Mouse (Mus musculus) bone marrow, adult 2 months (tissue): ENCODE data around the gene Man1c1. TPM values are rescaled to one million over a fixed set of nuclear protein-coding genes. Genes with fewer than 3 reads are reported as not detected.
A peak's percentile ranks its signal among the peaks of the same experiment; 100 is the strongest.

Source experiments
- H3K27ac ChIP-seq: fragments of 200-500 bp; 2 replicates; pipeline ENCODE4 v1.5.1; 2012; ENCODE audit warnings: low read depth, mild to moderate bottlenecking, control low read depth, inconsistent platforms, low read length; ENCODE audit not compliant: control insufficient read depth, poor library complexity, insufficient read depth
- H3K4me1 ChIP-seq: fragments of 200-500 bp; 2 replicates; pipeline ENCODE4 v1.6.1; 2011; ENCODE audit warnings: low read length; ENCODE audit not compliant: control insufficient read depth, insufficient read depth
- H3K4me3 ChIP-seq: fragments of 200-500 bp; replicated peaks from 2 replicates; pipeline ENCODE3; 2011; ENCODE audit warnings: mild to moderate bottlenecking, low read depth, low read length, control low read depth; ENCODE audit not compliant: control insufficient read depth
- CTCF ChIP-seq: fragments of 200-500 bp; IDR thresholded peaks from 2 replicates; pipeline ENCODE4 v1.5.1; 2011; ENCODE audit warnings: low read length, control low read depth; ENCODE audit not compliant: control insufficient read depth, insufficient read depth
- POLR2A ChIP-seq: fragments of 200-500 bp; IDR thresholded peaks from 2 replicates; pipeline ENCODE4 v1.6.1; 2011; ENCODE audit warnings: low read depth, mild to moderate bottlenecking, control low read depth, low read length, borderline replicate concordance; ENCODE audit not compliant: control insufficient read depth
- WGBS: fragments of 180-500 bp; shearing (Covaris S2); methylation state at CpG from one replicate; pipeline ENCODE4 v1.1.7; 2018; 5-methylcytosine and 5-hydroxymethylcytosine counted together
- polyA plus RNA-seq: library from polyadenylated mRNA; stranded (reverse); fragments of >200 nt; gene quantifications from 2 replicates; pipeline ENCODE4 v1.2.4, GENCODE M21; 2011; ENCODE audit warnings: low replicate concordance; ENCODE audit not compliant: missing spikeins, insufficient read depth, insufficient read length

The Man1c1 gene
- polyA plus RNA-seq, 1 experiment, result 7.3 TPM

- Histone ChIP-seq H3K4me1 (peaks cover 2% of the 10 kb centered on the region), H3K4me3 (peak within 1 kb of the TSS; percentile 90), H3K27ac (peak within 1 kb of the TSS; percentile 91)
- peak; percentile 38; the same call in 1 of the 2 replicates for TF ChIP-seq POLR2A
- TF ChIP-seq CTCF, result no peak
- under 1% methylated on average over 71 of the region's 71 CpGs for WGBS
Observed at GRCm38 (mm10) chr4:134534932-134535786, 168.9 kb downstream of the Man1c1 start, which contains the start of gene Mtfr1l. TSS of gene Mtfr1l (minus strand) at chr4:134535387.

- WGBS, result under 1% methylated on average over 57 of the region's 57 CpGs
- H3K27ac ChIP-seq, result peak overlapping the region; percentile 91
- TF ChIP-seq CTCF (no peak), POLR2A (peak; percentile 40; the same call in 1 of the 2 replicates)
- peak overlapping the region; percentile 83 for H3K4me3 ChIP-seq
- H3K4me1 ChIP-seq, result peaks cover 2% of the 10 kb centered on the region
Observed at GRCm38 (mm10) chr4:134534124-134534886, 169.8 kb downstream of the Man1c1 start.

- 86% methylated on average over 4 of the region's 4 CpGs for WGBS
- Histone ChIP-seq H3K4me3 (no peak overlapping the region), H3K27ac (no peak overlapping the region), H3K4me1 (peaks cover 2% of the 10 kb centered on the region)
- TF ChIP-seq CTCF (no peak), POLR2A (no peak)
Observed at GRCm38 (mm10) chr4:134533421-134533820, 170.7 kb downstream of the Man1c1 start.

- no peak overlapping the region for H3K4me3 ChIP-seq
- H3K4me1 ChIP-seq, result peaks cover 2% of the 10 kb centered on the region
- no peak overlapping the region for H3K27ac ChIP-seq
- 66% methylated on average over 4 of the region's 4 CpGs for WGBS
- no peak for TF ChIP-seq POLR2A
- no peak for TF ChIP-seq CTCF
Observed at GRCm38 (mm10) chr4:134532928-134533327, 171.2 kb downstream of the Man1c1 start.

- 31% methylated on average over 5 of the region's 5 CpGs for WGBS
- Histone ChIP-seq H3K4me3 (no peak overlapping the region), H3K27ac (peak overlapping the region; percentile 11; the same call in 1 of the 2 replicates), H3K4me1 (peaks cover 2% of the 10 kb centered on the region; the same call in 1 of the 2 replicates)
- TF ChIP-seq POLR2A (no peak), CTCF (no peak)
Observed at GRCm38 (mm10) chr4:134526220-134526619, 177.9 kb downstream of the Man1c1 start.

GRCm38 (mm10) chr4:134525806-134526205 is 178.3 kb downstream of the Man1c1 start:
- Histone ChIP-seq H3K27ac (peak overlapping the region; percentile 11; the same call in 1 of the 2 replicates), H3K4me3 (no peak overlapping the region), H3K4me1 (peaks cover 2% of the 10 kb centered on the region; the same call in 1 of the 2 replicates)
- WGBS, result 76% methylated on average over 5 of the region's 5 CpGs
- TF ChIP-seq CTCF (no peak), POLR2A (no peak)

- 84% methylated on average over 4 of the region's 4 CpGs for WGBS
- TF ChIP-seq POLR2A, result no peak
- no peak for TF ChIP-seq CTCF
- no peak overlapping the region for H3K4me3 ChIP-seq
- H3K27ac ChIP-seq, result no peak overlapping the region
- peaks cover 2% of the 10 kb centered on the region; the same call in 1 of the 2 replicates for H3K4me1 ChIP-seq
Observed at GRCm38 (mm10) chr4:134523447-134523846, 180.6 kb downstream of the Man1c1 start.

- Histone ChIP-seq H3K4me3 (no peak overlapping the region), H3K4me1 (no peaks in the 10 kb centered on the region), H3K27ac (no peak overlapping the region)
- TF ChIP-seq POLR2A, result no peak
- TF ChIP-seq CTCF, result no peak
Observed at GRCm38 (mm10) chr4:134519281-134519680, 184.8 kb downstream of the Man1c1 start.
